Mouse (Mus musculus) cerebellum, adult 11-12 months (tissue): ENCODE results near the gene Lactb.

Experiments
- DNase-seq: peaks from one replicate; pipeline ENCODE4 v3.0.0; 2022

Lactb gene

DNA sequence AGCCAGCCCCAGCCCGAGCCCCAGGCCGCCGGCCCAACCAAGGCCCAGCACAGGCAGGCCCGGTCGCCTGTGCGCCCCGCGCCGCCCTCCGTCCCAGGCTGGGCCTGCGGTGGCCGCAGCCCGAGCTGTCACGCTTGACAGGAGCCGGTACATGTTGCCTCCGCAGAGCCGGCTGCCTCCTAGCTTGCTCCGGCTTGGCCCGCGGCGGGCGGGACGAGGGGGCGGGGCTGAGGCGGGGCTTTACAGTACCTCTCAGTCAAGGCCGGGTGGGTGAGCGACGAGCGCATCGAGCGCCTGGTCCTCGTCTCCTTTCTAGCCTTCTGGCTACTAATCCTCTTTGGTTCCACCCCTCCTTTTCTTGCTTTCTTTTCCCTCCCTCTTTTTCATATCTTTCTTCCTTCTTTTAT, at the start of gene Lactb:
Gene Lactb (minus strand): TSS at position 246 of the 407 bp plus-strand sequence.
- DNase-seq = peak; percentile 96

DNA sequence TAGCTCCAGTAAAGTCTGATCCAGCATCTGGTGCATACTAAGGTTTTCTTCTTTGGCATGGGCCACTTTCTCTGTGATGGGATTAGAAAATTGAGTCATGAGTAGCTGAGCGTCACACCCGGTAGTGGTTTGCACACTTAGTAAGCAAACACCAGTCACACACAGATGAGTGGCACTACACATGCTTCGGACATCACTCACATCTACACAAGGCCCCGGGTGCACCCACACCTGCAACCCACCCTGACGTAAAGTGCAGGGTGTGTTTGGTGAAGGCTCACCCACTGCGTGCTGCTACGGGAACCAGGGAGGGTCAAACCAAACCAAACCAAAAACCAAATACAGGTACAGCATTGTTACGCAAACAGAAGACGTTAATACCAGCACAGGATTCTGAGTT, 48.1 kb upstream of the Lactb start:
- no peak for DNase-seq

DNA sequence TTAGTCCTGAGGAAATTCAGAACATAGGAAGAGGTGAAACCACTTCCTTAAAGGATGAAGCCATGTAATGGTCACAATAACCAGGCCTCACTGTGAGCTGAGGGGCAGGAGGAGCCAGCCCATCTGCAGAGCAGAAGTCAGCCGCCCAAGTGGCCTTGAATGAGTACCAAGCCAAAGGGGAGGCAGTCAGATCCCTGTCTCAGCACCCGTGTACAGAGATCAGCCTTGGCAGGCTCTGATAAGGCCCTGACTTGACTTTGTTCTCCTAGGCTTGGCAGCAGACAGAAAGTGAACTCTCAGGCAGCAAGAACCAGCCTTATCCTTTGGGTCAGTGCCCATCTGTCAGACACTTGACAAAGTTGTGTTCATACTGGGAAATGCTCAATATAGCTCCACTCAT, 44.8 kb upstream of the Lactb start:
- no peak for DNase-seq

DNA sequence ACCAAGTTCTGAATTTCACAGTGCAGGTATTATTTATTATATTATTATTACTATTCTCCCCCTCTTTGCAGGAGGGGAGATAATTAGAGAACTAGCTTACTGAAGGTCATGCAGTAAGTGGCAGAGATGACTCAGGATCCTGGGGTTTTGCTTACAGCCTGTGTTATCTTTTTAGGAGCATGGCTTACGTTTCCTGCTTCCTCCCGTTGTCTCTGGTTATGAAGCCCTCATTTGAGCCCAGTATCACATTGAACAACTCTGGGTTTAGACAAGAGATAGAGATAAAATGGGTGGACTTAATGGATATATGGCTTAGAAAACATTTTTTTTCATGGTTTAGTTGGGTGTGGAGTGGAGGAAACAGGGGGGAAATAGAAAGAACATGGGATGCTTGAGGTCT, 38.2 kb upstream of the Lactb start:
- no peak for DNase-seq

DNA sequence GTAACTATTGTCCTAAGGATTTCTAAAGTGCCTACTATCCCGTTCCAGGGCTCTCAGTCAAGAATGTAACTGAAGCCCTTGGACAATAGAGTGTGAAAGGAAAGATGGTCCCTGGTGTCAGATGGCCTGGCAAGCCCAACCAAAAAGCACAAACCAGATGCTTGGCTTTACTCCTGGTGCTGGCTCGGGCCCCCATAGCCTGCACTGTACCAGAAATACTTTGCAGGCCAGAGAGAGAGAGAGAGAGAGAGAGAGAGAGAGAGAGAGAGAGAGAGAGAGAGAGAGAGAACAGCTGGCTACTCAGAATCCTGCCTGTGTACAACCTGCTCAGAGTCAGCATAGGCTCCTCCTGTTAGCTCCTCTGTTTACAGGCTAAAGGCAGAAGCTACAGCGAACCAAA, 37.2 kb upstream of the Lactb start:
- DNase-seq = no peak

DNA sequence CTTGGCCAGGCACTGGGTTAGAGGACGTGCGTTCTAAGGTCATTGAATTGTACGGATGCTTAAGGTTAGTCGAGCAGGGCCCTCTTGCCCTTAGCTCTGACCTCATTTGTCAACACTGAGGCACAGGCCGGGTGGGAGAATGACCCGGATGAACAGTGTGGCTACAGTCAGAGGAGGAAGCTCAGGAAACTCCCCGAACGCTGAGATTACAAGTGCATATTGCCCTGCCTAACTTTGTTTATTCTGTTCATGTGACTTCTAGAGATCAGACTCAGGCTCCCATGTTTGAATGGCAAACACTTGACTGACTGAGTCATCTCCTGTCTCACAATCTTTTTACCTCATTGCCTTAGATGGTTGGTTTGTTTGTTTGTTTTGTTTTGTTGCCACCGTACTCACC, 36.2 kb upstream of the Lactb start:
- DNase-seq = no peak

DNA sequence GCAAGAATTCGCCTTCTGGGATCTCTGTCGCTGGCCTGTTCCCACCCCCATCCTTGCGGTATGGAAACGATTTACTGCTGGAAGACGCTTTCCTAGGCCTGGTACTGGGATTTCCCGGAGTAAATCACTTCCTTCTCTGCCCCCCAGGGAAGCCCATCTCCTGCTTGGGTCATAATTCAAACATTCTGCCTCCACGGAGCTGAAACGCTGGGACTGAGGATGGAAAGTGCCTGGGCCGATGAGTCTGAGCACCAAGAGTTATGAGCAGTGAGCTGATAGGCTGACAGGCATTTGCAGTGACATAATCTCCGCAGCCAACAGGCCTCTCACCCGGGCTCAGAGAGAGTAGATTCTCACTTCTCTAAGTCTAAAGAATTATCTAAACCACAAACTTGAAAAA, 33.5 kb upstream of the Lactb start:
- DNase-seq = no peak

DNA sequence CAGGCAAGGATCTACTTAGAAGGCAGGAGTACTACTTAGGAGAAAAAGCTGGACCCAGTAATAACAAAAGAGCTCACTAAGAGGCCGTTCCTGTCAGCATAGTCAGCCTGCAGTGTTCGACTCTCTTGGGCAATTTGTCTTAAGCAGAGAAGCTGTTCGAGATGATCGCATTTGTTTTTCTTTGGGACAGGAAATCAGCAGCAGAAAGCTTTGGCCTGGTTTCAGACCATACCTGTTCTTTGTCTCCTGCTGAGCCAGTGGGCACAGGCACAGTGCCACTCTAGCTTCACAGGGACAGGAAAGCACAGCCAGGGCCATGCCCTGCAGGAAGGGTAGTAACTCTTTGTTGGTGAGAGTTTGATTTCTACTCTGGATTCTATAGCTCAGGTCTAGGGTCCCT, 31.1 kb upstream of the Lactb start:
- no peak for DNase-seq

DNA sequence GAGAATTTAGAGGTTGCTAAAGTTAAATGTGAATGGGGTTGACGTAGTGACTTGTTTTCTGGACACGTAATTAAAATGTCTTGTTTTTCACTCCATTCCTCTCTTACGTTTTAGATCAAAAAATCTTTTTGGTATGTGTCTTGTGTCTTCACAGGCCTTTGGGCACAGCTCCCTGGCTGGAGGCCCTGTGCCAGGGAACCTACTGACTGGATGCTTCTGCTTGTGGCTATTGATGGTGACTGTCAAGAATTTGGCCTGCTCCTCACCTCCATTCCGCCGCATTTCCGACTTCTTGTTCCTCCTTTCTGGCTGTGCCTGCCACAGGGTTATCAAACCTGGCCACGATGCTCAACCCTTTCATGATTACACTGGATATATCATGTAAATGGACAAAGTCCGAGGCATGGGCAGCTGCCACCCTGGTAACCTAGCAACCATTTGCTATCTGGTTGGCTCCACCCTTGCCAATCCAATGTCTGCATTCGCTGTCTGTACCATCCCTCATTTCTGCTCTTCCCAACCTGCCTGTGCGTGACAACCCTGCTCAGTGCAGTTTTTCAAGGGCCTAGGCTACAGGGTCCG, 30.0 kb upstream of the Lactb start:
- peak; percentile 58 for DNase-seq

DNA sequence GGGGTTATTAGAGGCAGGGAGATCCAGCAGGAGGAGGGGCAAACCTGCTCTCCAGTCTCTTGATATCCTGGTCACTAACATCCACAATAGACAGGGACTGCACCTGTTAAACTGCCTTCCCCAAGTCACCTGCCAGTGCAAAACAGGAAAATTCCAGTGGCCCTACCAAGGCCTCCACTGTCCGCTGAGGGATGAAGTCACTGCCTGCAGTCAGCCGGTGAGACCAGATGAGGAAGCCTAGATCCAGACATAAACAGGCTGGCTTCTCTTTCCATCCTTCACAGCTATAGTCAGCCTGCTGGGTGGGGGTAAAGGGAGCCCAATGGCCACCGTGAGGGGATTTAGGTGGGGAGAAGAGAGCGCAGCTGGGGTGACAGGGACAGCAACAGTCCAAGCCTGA, 28.4 kb upstream of the Lactb start:
- no peak for DNase-seq

DNA sequence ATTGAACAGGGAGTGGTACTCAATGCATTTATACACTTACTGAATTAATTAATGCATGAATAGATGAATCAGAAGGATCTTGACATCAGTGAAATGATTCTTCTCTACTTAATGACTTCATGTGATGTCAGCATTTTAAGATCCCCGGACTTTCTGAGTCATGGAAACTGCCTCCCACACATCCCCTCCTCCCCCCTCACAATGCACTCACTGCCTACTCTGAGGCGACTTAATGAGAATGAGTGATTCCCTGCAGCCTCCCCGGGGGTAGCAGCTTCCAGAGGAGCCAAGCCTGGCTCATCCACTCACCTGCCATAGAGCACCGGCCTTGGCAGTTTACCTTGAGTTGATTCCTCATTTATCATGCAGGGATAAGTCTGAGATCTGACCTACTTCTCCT, 27.9 kb upstream of the Lactb start:
- DNase-seq = no peak

DNA sequence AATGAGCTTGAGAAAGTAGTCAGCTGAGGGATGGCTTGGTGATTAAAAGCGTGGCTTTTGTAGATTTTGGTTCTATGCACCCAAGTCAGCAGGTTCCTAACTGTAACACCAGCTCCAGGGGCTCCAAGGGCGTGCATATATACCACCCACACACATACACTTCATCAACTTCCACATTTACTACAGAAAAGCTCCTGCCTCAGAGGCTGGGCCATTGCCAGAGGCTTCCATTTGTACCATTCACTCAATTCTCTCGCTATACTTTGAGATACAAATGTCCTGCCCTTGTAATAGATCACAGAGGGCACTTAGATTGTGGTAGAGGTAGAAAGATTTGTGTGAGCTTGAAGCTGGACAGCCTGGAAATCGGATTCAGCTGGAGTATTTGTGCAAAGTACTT, 26.2 kb upstream of the Lactb start:
- DNase-seq = no peak

DNA sequence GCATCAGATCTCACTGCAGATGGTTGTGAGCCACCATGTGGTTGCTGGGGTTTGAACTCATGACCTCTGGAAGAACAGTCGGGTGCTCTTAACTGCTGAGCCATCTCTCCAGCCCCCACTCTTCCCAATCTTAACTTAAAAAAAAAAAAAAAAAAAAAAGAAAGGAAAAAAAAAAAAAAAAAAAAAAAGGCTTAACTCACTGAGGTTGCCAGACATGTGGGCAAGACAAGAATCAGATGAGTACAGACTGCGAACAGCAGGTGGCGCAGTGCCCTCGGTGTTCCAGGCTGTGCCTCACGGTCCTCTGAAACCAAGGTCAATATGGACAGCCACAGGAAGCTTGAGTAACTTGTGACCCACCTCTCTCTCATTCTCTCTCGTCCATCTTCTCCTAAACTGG, 25.8 kb upstream of the Lactb start:
- peak; percentile 73 for DNase-seq

DNA sequence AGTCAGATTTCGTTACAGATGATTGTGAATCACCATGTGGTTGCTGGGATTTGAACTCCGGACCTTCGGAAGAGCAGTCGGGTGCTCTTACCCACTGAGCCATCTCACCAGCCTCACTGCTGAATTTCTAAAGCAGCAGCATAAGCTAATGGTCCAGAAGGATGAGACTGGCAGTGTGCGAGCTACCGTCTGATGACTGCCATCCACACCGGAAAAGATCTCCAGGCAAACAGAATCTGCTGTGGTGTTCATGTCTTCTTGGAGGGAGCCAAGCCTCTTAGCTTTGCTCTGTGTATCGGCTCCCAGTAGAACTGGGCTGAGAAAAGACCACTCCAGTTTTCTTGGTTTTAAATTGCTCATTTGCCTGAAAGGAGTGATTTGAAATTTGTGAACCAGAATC, 24.4 kb upstream of the Lactb start:
- no peak for DNase-seq

DNA sequence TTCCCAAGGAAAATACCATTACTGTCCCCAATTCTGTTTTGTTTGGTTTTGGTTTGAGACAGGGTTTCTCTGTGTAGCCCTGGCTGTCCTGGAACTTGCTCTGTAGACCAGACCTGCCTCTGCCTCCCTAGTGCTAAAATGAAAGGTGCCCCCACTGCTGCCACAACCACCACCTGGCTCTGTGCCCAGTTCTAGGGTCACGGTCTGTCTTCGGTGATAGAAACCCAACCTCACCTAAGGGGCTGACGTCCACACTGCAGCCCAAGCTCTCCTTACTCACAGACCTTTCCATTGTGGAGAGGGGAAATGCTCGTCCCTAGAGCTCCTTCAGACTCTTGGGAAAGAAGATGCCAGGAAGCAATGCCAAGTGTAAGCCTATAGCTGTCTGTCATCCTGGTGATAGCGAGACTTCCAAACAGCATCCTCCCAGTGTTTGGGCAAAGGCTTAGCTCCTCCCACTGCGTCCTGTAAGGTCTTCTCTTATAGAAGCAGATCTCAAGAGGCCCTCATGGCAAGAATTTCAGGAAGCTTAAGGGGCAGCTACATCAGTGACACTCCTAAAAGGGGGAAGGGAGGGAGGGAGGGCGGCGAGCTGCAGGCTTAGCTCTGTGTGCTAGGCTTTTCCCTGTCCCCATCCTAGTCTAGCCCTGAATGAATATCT, 16.6 kb upstream of the Lactb start:
- no peak for DNase-seq

DNA sequence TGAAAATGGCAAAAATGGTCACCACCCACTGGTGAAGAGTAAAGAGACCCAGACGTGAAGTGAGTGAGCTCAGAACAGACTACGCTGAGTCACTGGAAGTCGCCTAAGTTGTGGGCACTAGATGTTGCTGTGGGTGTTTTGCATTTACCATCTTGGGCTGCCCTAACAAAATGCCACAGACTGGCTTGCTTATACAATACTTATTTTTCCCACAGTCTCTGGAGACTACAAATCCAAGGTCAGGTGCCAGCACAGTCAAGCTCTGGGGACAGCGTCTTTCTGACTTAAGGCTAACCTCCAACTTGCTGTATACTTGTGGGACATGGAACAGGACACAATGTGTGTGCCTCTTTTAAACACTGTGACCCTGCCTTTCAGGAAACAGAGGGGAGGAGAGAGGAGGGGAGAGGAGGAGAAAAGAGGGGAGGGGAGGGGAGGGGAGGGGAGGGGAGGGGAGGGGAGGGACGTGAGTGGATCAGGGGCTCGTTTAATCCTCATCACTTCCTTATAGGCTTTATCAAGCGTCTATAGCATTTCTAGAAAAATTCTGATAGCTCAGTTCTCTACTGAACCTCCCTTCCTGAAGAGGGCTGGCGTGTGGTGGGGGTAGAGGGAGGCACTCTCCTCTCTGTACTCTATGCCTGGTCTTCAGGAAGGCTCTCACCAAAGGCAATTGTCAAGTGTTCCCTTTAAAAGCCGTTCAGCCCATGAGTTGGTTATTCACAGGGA, 15.9 kb upstream of the Lactb start:
- no peak for DNase-seq

DNA sequence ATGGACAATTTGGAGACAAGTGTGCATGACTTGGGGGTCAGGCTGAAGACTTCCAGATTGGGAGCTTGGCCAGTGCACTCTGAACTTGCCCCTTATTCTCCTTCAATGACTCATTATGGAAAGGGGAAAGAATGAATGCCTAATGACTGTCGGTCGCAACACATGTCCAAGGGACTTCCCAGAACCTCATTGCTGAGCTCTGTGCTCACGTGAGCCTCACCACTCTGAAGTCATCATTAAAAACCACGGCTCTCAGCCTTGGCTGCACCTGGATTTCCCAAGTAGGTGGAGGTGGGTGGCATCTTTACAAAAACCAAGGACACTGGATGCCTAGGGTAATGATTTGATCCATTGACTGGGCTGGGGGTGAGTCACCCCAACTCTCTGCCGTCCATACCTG, 14.8 kb upstream of the Lactb start:
- DNase-seq = no peak

DNA sequence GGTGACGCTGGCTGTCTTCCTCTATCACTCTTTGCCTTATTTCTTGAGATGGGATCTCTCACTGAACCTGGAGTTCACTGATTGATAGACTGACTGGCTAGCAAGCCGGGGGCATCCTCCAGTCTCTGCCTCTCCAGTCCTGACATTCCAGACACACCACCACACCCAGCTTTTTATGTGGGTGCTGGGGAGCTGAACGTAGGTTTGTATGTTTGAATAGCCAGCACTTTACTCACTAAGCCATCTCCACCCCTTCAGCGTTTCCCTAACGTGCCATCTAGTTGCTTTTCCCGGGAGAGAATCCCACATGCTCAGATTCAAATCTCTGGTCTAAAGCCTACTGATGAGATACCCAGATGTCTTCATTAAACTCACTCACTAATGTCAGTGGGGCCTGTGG, 14.3 kb upstream of the Lactb start:
- no peak for DNase-seq

DNA sequence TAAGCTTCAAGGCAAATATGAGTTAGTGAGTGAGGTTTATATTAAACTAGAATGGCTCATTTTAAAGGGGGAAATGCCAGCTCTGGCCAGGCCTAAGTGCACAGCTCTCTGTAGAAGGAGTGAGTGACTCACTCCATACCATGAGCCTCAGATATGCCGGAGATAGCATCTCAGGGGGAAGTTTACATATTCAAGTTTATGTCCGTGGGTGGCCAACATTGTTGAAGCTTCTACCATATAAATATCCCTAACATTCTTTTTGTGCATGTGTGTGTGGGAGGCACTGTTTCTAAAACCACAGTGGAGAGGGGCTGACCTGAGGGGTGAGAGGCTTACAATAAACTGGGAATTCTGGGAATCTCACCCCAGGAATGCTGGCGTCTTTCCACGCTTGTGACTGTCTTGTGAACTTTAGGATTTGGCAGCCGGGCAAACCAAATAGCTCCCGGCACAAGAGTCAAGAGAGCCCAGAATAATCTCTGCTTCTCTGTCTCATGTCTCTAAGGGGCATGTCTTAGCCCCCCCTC, 13.7 kb upstream of the Lactb start:
- no peak for DNase-seq

DNA sequence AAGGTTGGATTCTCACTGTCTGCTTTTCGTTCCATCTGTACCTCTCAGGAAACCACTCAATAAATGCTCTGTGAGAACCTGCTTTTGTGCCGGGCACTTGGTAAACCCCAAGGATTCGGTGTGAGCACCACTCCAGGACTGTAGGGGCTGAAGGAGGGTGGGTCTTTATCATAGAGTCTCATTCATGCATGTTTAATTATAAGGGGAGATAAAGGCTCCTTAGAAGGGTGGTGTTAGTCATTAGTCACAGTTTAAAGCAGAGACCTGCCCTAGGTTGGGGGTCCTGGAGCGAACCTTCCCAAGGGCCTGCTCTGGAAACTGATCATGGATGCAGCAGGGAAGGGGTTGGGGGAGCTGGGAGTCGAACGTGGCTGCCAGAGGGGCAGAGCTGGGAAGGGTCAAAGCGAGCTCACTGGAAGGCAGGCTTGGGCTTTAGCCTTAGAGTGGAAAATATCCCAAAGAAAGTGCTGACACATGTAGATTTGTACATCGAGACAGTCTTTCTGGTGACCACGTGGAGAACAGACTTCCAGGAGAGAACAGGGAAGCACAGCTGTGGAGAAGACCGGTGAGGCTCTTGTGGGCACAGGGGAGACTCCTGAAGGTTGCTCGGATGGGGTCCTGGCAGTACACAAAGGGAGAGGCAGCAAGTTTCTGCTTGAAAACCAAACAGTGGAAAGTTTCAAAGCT, 13.1 kb upstream of the Lactb start:
- DNase-seq = no peak

DNA sequence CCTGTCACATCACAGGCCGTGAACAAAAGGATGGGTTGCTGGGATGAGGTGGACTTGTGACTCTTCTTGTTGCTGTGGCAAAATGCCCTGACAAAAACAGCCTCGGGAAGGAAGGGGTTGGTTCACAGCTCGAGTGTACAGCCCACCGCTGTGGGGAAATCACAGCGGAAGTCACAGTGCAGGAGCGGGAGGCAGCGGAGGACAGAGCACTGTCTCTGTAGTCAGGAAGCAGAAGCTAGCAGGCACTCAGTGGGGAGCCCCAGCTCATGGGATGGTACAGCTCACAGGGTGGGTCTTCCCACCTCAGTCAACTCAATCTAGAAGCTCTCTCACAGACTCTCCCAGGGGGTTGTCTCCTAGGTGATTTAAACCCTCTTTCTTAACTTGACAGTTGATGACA, 10.1 kb upstream of the Lactb start:
- DNase-seq = no peak

DNA sequence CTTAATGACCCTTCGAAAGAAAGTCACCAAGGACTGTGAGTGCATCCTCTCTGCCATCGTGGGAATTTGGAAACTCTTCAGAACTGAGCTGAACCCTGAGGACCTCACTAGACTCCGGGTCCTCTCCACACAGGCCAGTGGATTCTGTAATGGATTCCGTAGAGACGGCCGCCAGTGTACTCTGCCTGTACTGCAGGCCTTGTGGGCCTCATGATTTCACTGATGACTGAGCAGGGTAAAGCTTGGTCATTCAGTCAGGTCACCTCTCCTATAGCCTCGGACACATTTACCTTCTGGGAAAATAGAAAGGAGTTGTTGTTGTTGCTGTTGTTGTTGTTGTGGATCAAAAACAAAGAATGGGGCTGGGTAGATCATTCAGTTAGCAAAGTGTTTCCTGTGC, 6.8 kb upstream of the Lactb start:
- DNase-seq = no peak

DNA sequence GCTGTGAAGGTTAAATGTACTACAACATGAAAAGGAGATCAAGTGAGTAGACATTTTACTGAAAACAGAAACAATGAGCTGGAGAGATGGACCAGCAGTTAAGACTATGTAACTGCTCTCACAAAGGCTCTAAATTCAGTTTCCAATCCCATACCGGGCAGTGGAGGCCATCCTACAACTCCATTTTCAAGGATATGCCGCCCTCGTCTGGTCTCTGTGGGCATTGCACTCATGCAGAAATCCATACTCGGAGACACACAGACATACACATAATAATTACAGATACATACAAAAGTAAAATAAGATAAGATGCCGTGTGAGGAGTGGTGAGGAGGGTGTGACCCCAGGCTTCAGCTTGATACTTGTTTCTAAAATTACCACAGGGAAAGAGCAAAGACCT, 5.2 kb upstream of the Lactb start:
- no peak for DNase-seq

DNA sequence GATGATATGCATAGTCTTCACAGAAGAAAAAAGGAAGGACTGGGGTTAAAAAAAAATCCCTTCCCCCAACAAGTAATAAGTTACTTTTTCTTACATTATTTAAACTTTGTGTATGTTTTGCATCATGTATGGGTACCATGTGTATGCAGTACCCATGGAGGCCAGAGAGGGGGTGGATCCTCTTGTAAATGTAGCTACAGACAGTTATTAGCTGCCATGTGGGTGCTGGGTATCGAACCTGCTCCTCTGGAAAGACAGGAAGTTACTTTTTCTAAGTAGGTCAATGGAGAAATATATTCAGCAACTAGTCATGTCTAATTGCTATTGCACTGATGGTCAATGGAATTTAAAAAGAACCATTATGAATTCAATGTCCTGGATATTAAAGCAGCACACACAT, 3.2 kb upstream of the Lactb start:
- no peak for DNase-seq
